Mouse (Mus musculus) kidney, embryonic 16.5 days (tissue): ENCODE measurements at regions not wholly inside any gene's neighbourhood (a gene's known extent, or its start where the extent isn't known, plus 50 kb on each side); places are given as distances from the start of the nearest gene placed in this dataset.

Experiments
- ATAC-seq: fragments of 200-750 bp; cut with Nextera tagmentation; 2 replicates; pipeline ENCODE4 v1.8.0; 2017; ENCODE audit warnings: moderate TSS enrichment; ENCODE audit not compliant: low FRiP score, low TSS enrichment
- H3K27ac ChIP-seq: fragments of 300-500 bp; sonication (generic); 2 replicates; pipeline ENCODE4 v1.5.1; 2014; ENCODE audit warnings: low read length
- H3K27me3 ChIP-seq: fragments of 300-500 bp; sonication (generic); 2 replicates; pipeline ENCODE4 v1.6.1; 2014; ENCODE audit warnings: low read length, control low read depth, mixed read lengths; ENCODE audit not compliant: insufficient read depth
- H3K36me3 ChIP-seq: fragments of 300-500 bp; sonication (generic); 2 replicates; pipeline ENCODE4 v1.6.1; 2014; ENCODE audit warnings: low read length, control low read depth, mixed read lengths; ENCODE audit not compliant: insufficient read depth
- H3K4me1 ChIP-seq: fragments of 300-500 bp; sonication (generic); 2 replicates; pipeline ENCODE4 v1.6.1; 2014; ENCODE audit warnings: low read length, control low read depth, mixed read lengths; ENCODE audit not compliant: insufficient read depth
- H3K4me2 ChIP-seq: fragments of 300-500 bp; sonication (generic); replicated peaks from 2 replicates; pipeline ENCODE4 v1.6.1; 2014; ENCODE audit warnings: low read depth, low read length
- H3K4me3 ChIP-seq: fragments of 300-500 bp; sonication (generic); 2 replicates; pipeline ENCODE4 v1.5.1; 2014; ENCODE audit warnings: mild to moderate bottlenecking, low read length
- H3K9ac ChIP-seq: fragments of 300-500 bp; sonication (generic); replicated peaks from 2 replicates; pipeline ENCODE4 v1.6.1; 2014; ENCODE audit warnings: low read length
- H3K9me3 ChIP-seq: fragments of 300-500 bp; sonication (generic); 2 replicates; pipeline ENCODE4 v1.6.1; 2016; ENCODE audit warnings: low read length, control low read depth
- WGBS: fragments of 180-500 bp; shearing (Covaris S2); extraction: QIAGEN DNeasy Blood & Tissue Kit; methylation state at CpG from one replicate; pipeline ENCODE4 v1.1.7; 2014; 5-methylcytosine and 5-hydroxymethylcytosine counted together

DNA sequence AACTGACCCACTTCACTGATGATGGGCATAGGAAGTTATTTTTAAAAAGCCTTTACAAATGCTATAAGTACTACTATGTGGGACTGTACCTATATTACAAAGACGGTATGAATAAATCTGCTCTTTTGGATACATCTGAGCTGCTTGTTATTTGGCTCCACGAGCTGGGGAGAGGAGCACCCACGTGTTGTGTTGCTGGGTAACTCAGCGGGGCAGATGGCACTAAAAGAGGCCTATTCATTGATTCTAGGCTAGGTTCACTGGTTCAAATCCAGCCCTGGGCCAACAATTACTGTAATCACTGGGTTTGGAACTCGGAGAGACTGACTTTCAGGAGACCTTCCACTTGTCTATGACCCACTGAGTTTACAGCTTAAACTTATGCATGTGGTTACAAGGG lies 176.0 kb upstream of the Cadm1 start:
- no peaks in the 10 kb centered on the region for H3K27me3 ChIP-seq
- no peak for ATAC-seq
- no peak overlapping the region for H3K4me3 ChIP-seq
- peaks cover 12% of the 10 kb centered on the region for H3K4me1 ChIP-seq
- no peaks in the 10 kb centered on the region for H3K36me3 ChIP-seq
- no peak overlapping the region for H3K27ac ChIP-seq
- 67% methylated on average over 5 of the region's 5 CpGs for WGBS
- no peaks in the 10 kb centered on the region for H3K9me3 ChIP-seq
- H3K9ac ChIP-seq = no peak overlapping the region
- H3K4me2 ChIP-seq = no peak overlapping the region

- H3K27ac ChIP-seq = no peak overlapping the region
- no peaks in the 10 kb centered on the region for H3K27me3 ChIP-seq
- H3K4me3 ChIP-seq = no peak overlapping the region
- WGBS = 79% methylated on average over 2 of the region's 2 CpGs
- H3K9ac ChIP-seq = no peak overlapping the region
- no peak for ATAC-seq
- no peak overlapping the region for H3K4me2 ChIP-seq
- H3K9me3 ChIP-seq = no peaks in the 10 kb centered on the region
- no peaks in the 10 kb centered on the region for H3K36me3 ChIP-seq
- peaks cover 12% of the 10 kb centered on the region for H3K4me1 ChIP-seq
These were observed 175.6 kb upstream of the Cadm1 start for GRCm38 (mm10) chr9:47354423-47354822.

GRCm38 (mm10) chr9:47354866-47355265 lies 175.1 kb upstream of the Cadm1 start:
- Histone ChIP-seq H3K27me3 (no peaks in the 10 kb centered on the region), H3K4me2 (no peak overlapping the region), H3K4me3 (no peak overlapping the region), H3K9me3 (no peaks in the 10 kb centered on the region), H3K27ac (no peak overlapping the region), H3K4me1 (peaks cover 12% of the 10 kb centered on the region), H3K36me3 (no peaks in the 10 kb centered on the region), H3K9ac (no peak overlapping the region)
- ATAC-seq = no peak
- 89% methylated on average over 9 of the region's 9 CpGs for WGBS

DNA sequence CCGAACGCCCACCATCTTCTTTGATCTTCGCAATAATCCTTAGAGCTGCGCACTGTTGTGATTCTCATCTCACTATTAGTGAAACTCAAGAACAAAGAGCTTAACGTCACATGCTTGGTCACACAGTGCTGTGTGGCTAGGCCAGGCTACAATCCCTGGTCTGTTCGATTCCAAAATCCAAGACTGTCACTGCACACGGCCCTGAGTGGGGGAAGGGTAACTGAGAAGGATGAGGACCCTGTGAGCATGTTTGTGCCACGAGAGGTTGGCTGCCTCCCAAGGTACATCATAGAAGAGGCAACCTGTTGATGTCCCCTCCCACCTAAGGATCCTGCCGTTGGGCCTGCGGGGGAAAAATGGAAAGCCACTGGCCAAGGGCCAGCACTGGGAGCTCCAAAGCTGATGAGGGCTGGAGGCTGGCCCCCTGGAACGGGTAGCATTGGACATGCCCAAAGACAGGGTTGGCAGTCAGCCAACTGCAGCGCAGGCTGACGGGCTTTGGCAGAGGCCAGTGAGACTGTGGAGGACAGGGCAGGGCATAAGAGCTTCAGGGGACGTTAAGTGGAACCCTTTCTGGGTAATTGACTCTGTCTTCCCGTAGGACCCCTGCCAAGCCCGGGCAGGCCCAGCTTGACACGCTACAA lies 172.1 kb upstream of the Cadm1 start:
- peak; percentile 51 for ATAC-seq
- no peak overlapping the region for H3K27ac ChIP-seq
- H3K4me3 ChIP-seq = no peak overlapping the region
- peaks cover 9% of the 10 kb centered on the region for H3K4me1 ChIP-seq
- WGBS = 56% methylated on average over 17 of the region's 17 CpGs
- no peaks in the 10 kb centered on the region for H3K27me3 ChIP-seq
- no peak overlapping the region for H3K9ac ChIP-seq
- no peaks in the 10 kb centered on the region for H3K36me3 ChIP-seq
- H3K4me2 ChIP-seq = no peak overlapping the region
- H3K9me3 ChIP-seq = no peaks in the 10 kb centered on the region

GRCm38 (mm10) chr9:47358400-47358767 lies 171.6 kb upstream of the Cadm1 start:
- H3K4me2 ChIP-seq = no peak overlapping the region
- peaks cover 6% of the 10 kb centered on the region; the same call in 1 of the 2 replicates for H3K4me1 ChIP-seq
- no peaks in the 10 kb centered on the region for H3K27me3 ChIP-seq
- H3K36me3 ChIP-seq = no peaks in the 10 kb centered on the region
- no peak overlapping the region for H3K9ac ChIP-seq
- H3K27ac ChIP-seq = no peak overlapping the region
- 68% methylated on average over 4 of the region's 4 CpGs for WGBS
- H3K4me3 ChIP-seq = no peak overlapping the region
- no peaks in the 10 kb centered on the region for H3K9me3 ChIP-seq
- ATAC-seq = no peak

GRCm38 (mm10) chr9:47363086-47363485 lies 166.9 kb upstream of the Cadm1 start:
- Histone ChIP-seq H3K4me1 (peaks cover 10% of the 10 kb centered on the region; the same call in 1 of the 2 replicates), H3K9me3 (no peaks in the 10 kb centered on the region), H3K4me3 (no peak overlapping the region), H3K4me2 (no peak overlapping the region), H3K27me3 (peaks cover 6% of the 10 kb centered on the region), H3K9ac (no peak overlapping the region), H3K27ac (no peak overlapping the region), H3K36me3 (no peaks in the 10 kb centered on the region)
- 40% methylated on average over 11 of the region's 11 CpGs for WGBS
- no peak for ATAC-seq

DNA sequence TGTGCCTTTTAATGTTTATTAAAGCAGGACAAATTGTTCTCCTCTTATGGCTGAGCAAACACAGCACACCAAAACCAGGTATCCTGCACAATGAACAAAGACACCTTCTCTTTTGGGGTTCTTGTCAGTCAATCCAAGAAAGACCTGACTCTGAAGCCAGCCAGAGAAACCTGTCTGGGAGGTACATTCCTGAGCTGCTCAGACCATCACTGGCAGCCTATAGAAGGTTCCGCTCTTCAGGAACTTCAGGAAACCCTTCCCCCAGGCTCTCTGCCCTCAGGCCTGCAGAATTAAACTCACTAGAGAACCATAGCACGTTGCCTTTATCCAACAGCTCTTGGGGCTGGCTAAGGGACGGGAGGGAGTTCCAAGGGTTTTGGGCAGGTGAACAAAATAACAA lies 165.2 kb upstream of the Cadm1 start:
- Histone ChIP-seq H3K9me3 (no peaks in the 10 kb centered on the region), H3K27me3 (peaks cover 6% of the 10 kb centered on the region), H3K4me2 (no peak overlapping the region), H3K9ac (no peak overlapping the region), H3K36me3 (no peaks in the 10 kb centered on the region), H3K4me3 (no peak overlapping the region), H3K4me1 (peaks cover 14% of the 10 kb centered on the region; the same call in 1 of the 2 replicates), H3K27ac (no peak overlapping the region)
- WGBS = 58% methylated on average over 3 of the region's 3 CpGs
- no peak for ATAC-seq

DNA sequence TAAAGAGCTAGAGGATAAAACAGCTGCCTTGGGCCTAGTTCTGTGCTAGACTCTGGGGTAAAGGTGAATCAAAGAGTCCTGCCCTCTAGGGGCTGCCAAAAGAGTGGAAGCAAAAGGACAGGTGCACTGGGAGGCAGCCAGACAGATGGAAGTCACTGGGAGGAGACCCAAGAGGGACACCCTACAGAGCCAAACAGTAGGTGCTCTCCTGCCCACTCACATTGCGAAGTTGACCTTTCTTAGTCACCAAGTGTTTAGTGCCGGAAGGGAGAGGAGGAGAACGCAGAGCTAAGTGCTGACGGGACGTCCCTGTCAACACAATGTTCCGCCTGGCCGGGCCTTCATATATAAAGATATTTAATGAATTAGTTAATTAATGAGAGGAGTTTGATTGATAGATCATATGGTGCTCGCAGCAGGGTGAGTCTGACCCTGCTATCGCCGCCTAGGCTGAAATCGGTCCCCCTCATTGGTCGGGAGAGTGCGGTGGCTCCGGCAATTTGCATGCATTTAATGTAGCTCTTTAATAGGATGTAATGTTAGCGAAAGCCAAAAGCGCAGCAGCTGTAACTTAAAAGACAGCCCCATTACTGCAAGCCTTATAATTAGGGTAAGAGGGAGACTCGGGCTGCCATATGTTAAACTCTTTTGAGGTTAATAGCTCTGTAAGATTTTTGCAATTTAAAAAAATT lies 162.6 kb upstream of the Cadm1 start:
- Histone ChIP-seq H3K27ac (no peak overlapping the region), H3K36me3 (no peaks in the 10 kb centered on the region), H3K4me3 (peak overlapping the region; percentile 38), H3K9ac (peak overlapping the region; percentile 27; the same call in 1 of the 2 replicates), H3K9me3 (no peaks in the 10 kb centered on the region), H3K27me3 (peaks cover 6% of the 10 kb centered on the region), H3K4me1 (peaks cover 14% of the 10 kb centered on the region; the same call in 1 of the 2 replicates), H3K4me2 (peak overlapping the region; percentile 70)
- ATAC-seq = no peak
- 13% methylated on average over 17 of the region's 17 CpGs for WGBS

DNA sequence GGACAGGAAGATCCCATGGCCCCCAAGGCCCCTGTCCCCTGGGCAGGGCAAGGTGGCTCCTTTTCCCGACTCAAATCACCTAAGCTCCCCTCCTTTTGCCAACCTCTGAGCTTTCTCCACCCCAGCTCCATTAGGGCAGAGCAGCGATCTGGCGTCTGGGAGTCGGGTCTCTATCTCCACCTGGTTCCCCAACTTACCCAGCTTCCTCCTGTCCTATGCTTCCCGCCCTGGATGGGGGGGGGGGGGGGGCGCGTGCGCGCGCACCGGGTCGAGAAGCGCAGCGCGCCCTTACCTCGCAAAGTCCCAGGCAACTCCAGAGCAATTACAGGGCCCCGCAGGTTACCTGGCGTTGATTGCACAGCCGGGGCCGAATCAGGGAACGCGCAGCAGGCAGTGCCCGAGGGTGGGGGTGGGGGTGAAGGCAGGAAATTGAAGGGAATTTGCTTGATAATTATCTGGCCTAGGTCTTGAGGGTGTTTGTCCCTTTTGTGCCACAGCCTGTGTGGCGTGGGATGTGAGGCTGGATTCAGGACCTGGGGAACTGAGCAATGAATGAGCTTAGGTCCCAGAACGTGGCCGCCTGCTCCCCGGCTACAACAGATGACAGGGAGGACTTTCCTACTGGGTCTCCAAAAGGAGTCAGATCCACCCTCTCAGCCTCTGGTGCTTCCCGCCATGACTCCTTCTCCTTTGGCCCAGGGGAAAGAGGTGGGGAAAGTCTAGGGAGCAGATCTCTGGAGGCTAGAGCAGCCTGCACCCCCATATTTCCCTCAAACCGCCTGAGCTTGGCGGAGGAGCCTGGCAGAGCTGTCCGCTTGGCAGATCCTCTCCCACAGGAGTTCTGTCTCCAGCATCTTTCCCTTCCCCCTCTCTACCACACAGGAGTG lies 161.7 kb upstream of the Cadm1 start:
- Histone ChIP-seq H3K36me3 (no peaks in the 10 kb centered on the region), H3K27me3 (peaks cover 6% of the 10 kb centered on the region), H3K4me3 (peak overlapping the region; percentile 38), H3K9ac (peak overlapping the region; percentile 27), H3K9me3 (no peaks in the 10 kb centered on the region), H3K4me2 (peak overlapping the region; percentile 70), H3K27ac (no peak overlapping the region), H3K4me1 (peaks cover 14% of the 10 kb centered on the region; the same call in 1 of the 2 replicates)
- 5% methylated on average over 30 of the region's 31 CpGs for WGBS
- peak; percentile 49; the same call in 1 of the 2 replicates for ATAC-seq
